16 mouse cellular contexts compared by ENCODE assay signal in genomic region chr7:101871296-101871695, GRCm38 (mm10). TPM values are rescaled to one million over a fixed set of nuclear protein-coding genes. Genes with fewer than 3 reads are reported as not detected.
DNase-seq lines count a peak whose midpoint lies in the region; ATAC-seq and TF ChIP-seq lines count a peak whose summit lies in the region.
"Had no signal": no experiment of that assay in that cellular context is flagged by ENCODE, and none has a peak within 500 bp of the region (broad histone marks: within the 10 kb centered on the region; RNA-seq: fewer than 3 reads in every experiment).

No protein-coding gene starts in this region.

- no peak overlapping the region for H3K4me2 ChIP-seq in kidney, embryonic 14.5 days (replicated peaks; ENCODE audit: low read depth, low read length)
- H3K4me2 ChIP-seq: liver, embryonic 15.5 days; midbrain, embryonic 12.5 days; neural tube, embryonic 13.5 days had no signal

- H3K9me3 ChIP-seq in heart, embryonic 10.5 days, result no peaks in the 10 kb centered on the region
- H3K9me3 ChIP-seq in kidney, embryonic 14.5 days (ENCODE audit: control insufficient read depth, low read length), result no peaks in the 10 kb centered on the region
- H3K9me3 ChIP-seq: liver, embryonic 15.5 days; midbrain, embryonic 12.5 days; neural tube, embryonic 13.5 days had no signal

- H3K36me3 ChIP-seq in heart, embryonic 10.5 days, result no peaks in the 10 kb centered on the region
- H3K36me3 ChIP-seq in kidney, embryonic 14.5 days (ENCODE audit: control insufficient read depth, insufficient read depth, low read length), result no peaks in the 10 kb centered on the region
- H3K36me3 ChIP-seq: liver, embryonic 15.5 days; midbrain, embryonic 12.5 days; neural tube, embryonic 13.5 days had no signal

- no peak for TF ChIP-seq CTCF in gastrocnemius, adult 2 months (IDR thresholded peaks at IDR 0.05)

- H3K9ac ChIP-seq in kidney, embryonic 14.5 days (ENCODE audit: low read depth, low read length), result no peak overlapping the region
- H3K9ac ChIP-seq: liver, embryonic 15.5 days; midbrain, embryonic 12.5 days; neural tube, embryonic 13.5 days had no signal

- no peak for DNase-seq in heart, embryonic 10.5 days (ENCODE audit: low spot score)
- DNase-seq in heart, postnatal 4 days, result no peak
- peak; percentile 62 for DNase-seq in ovary, adult 18-20 months (ENCODE audit: low spot score)
- DNase-seq in ovary, postnatal 10 days (ENCODE audit: low spot score), result no peak
- DNase-seq in testis, postnatal 14 days (ENCODE audit: low spot score), result peak; percentile 48
- DNase-seq in gastrocnemius, adult 2 months, result no peak
- DNase-seq in right cerebral cortex, postnatal 25 days, result no peak
- DNase-seq: cerebellum, adult 2 months; gastrocnemius, postnatal 36 days; spleen, adult 18-20 months had no signal

- WGBS in heart, embryonic 10.5 days, result 34% methylated on average over 3 of the region's 3 CpGs
- 78% methylated on average over 3 of the region's 3 CpGs for WGBS in kidney, embryonic 14.5 days

- no peak for ATAC-seq in kidney, embryonic 14.5 days (ENCODE audit: low FRiP score, low TSS enrichment)
- ATAC-seq: forebrain, embryonic 14.5 days had no signal

- intact Hi-C loops in gastrocnemius, adult 2 months (cut with DNase I), result no loop called here

- no peak overlapping the region for H3K4me3 ChIP-seq in heart, embryonic 10.5 days
- H3K4me3 ChIP-seq in kidney, embryonic 14.5 days (ENCODE audit: low read length), result no peak overlapping the region
- H3K4me3 ChIP-seq in gastrocnemius, adult 2 months, result no peak overlapping the region
- H3K4me3 ChIP-seq: liver, embryonic 15.5 days; midbrain, embryonic 12.5 days; neural tube, embryonic 13.5 days had no signal

- H3K27me3 ChIP-seq in heart, embryonic 10.5 days (ENCODE audit: insufficient read depth, poor library complexity, severe bottlenecking), result no peaks in the 10 kb centered on the region
- no peaks in the 10 kb centered on the region for H3K27me3 ChIP-seq in kidney, embryonic 14.5 days (ENCODE audit: control insufficient read depth, insufficient read depth, low read length)
- H3K27me3 ChIP-seq: liver, embryonic 15.5 days; midbrain, embryonic 12.5 days; neural tube, embryonic 13.5 days had no signal

- peak overlapping the region; percentile 59 for H3K27ac ChIP-seq in heart, embryonic 10.5 days
- peak overlapping the region; percentile 37; the same call in 1 of the 2 replicates for H3K27ac ChIP-seq in kidney, embryonic 14.5 days (ENCODE audit: low read depth, low read length)
- no peak overlapping the region for H3K27ac ChIP-seq in gastrocnemius, adult 2 months
- H3K27ac ChIP-seq: liver, embryonic 15.5 days; midbrain, embryonic 12.5 days; neural tube, embryonic 13.5 days had no signal

- peaks cover 24% of the 10 kb centered on the region for H3K4me1 ChIP-seq in heart, embryonic 10.5 days
- peaks cover 5% of the 10 kb centered on the region; the same call in 1 of the 2 replicates for H3K4me1 ChIP-seq in kidney, embryonic 14.5 days (ENCODE audit: control insufficient read depth, insufficient read depth, low read length)
- H3K4me1 ChIP-seq: neural tube, embryonic 13.5 days had no signal

RNA-seq across cellular contexts. Expression of gene Folr1, which starts 0.7 kb away (rescaled TPM):
- 2.1 and 2.7 TPM in 2 replicates for polyA plus RNA-seq in heart, embryonic 10.5 days (2016; fragmentation: Nextera tagmentation; extraction: Ambion mirVana)
- 1 to 10 TPM; 1.1 to 2.9 TPM for total RNA-seq in heart, postnatal 4 days (2021)
- 27.3 and 30.4 TPM in 2 replicates for polyA plus RNA-seq in kidney, embryonic 14.5 days (2014; fragmentation: Nextera tagmentation; extraction: Ambion mirVana)
- 1 to 10 TPM; 2.4 to 2.8 TPM for total RNA-seq in gastrocnemius, adult 2 months (2021)

RNA-seq across cellular contexts. Expression of gene Anapc15, which starts 7.8 kb away (rescaled TPM):
- polyA plus RNA-seq in heart, embryonic 10.5 days (2016; fragmentation: Nextera tagmentation; extraction: Ambion mirVana), result 83.0 and 94.3 TPM in 2 replicates
- total RNA-seq in heart, postnatal 4 days (2021), result 10 to 100 TPM; 45.7 to 50.8 TPM
- 71.4 and 91.0 TPM in 2 replicates for polyA plus RNA-seq in kidney, embryonic 14.5 days (2014; fragmentation: Nextera tagmentation; extraction: Ambion mirVana)
- 10 to 100 TPM; 17.3 to 26.6 TPM for total RNA-seq in gastrocnemius, adult 2 months (2021)

RNA-seq across cellular contexts. Expression of gene Folr2, which starts 14.3 kb away (rescaled TPM):
- polyA plus RNA-seq in heart, embryonic 10.5 days (2016; fragmentation: Nextera tagmentation; extraction: Ambion mirVana), result not detected in 2 replicates
- under 1 TPM; 0.33 to 0.38 TPM for total RNA-seq in heart, postnatal 4 days (2021)
- 1.6 and 1.9 TPM in 2 replicates for polyA plus RNA-seq in kidney, embryonic 14.5 days (2014; fragmentation: Nextera tagmentation; extraction: Ambion mirVana)
- total RNA-seq in gastrocnemius, adult 2 months (2021), result 1 to 10 TPM in 1 of 2 experiments, under 1 TPM in 1; 0.77 to 4.3 TPM
- polyA plus RNA-seq: embryonic facial prominence, embryonic 11.5 days had no signal

RNA-seq across cellular contexts. Expression of gene Inppl1, which starts 33.3 kb away (rescaled TPM):
- polyA plus RNA-seq in heart, embryonic 10.5 days (2016; fragmentation: Nextera tagmentation; extraction: Ambion mirVana), result 44.9 and 61.0 TPM in 2 replicates
- 100 to 1,000 TPM; 139 to 141 TPM for total RNA-seq in heart, postnatal 4 days (2021)
- polyA plus RNA-seq in kidney, embryonic 14.5 days (2014; fragmentation: Nextera tagmentation; extraction: Ambion mirVana), result 24.6 and 45.8 TPM in 2 replicates
- total RNA-seq in gastrocnemius, adult 2 months (2021), result 10 to 100 TPM; 89.0 to 96.5 TPM

RNA-seq across cellular contexts. Expression of gene Lamtor1, which starts 34.4 kb away (rescaled TPM):
- 169 and 176 TPM in 2 replicates for polyA plus RNA-seq in heart, embryonic 10.5 days (2016; fragmentation: Nextera tagmentation; extraction: Ambion mirVana)
- 100 to 1,000 TPM; 104 to 109 TPM for total RNA-seq in heart, postnatal 4 days (2021)
- 135 and 152 TPM in 2 replicates for polyA plus RNA-seq in kidney, embryonic 14.5 days (2014; fragmentation: Nextera tagmentation; extraction: Ambion mirVana)
- 100 to 1,000 TPM in 1 of 2 experiments, 10 to 100 TPM in 1; 93.2 to 107 TPM for total RNA-seq in gastrocnemius, adult 2 months (2021)

Comparison
In these comparisons a context has a peak if more than half of its experiments do, and no peak if none do; other contexts are left out.
1. DNase-seq: peak in ovary, adult 18-20 months (single experiment) and testis, postnatal 14 days (single experiment); none in heart, embryonic 10.5 days (single experiment), heart, postnatal 4 days (single experiment), ovary, postnatal 10 days (single experiment), gastrocnemius, adult 2 months (single experiment) and right cerebral cortex, postnatal 25 days (single experiment).